ENCODE assay signal across 8 mouse cellular contexts in the genomic region with DNA sequence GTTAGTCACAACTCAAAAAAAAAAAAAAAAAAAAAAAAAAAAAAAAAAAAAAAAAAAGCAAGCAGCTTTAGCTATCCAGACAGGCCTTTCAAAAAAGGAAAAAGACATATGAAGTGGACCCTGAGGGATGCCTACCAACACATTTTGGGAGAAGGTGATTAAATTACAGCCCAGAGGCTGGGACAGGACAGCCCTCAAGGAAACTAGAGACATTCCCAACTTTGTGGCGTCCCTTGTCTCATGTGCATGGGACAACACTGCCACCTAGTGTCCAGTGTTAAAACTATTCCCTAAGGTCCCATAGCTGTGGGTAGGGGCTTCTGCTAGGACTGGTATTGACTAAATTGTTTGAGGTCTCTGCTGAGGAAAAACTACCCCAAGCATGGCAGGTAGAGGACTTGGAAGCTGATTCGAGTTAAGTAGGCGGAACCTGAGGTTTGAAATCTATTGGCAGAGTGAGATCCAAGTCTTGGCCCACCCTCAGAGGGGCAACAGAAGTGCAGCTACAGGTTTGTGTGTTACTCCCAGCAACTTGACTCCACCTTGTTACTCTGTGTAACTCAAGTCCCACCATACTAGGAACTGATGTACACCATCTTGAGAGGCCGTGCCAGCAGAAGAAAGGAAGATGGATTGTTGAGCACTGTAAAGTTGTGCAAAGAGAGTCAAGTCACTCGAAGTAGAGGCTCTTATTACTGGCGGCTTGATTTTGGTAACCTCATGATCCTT. TPM values are rescaled to one million over a fixed set of nuclear protein-coding genes. Genes with fewer than 3 reads are reported as not detected.
DNase-seq lines count a peak whose midpoint lies in the region; ATAC-seq and TF ChIP-seq lines count a peak whose summit lies in the region.

No protein-coding gene starts in this region.

- no peaks in the 10 kb centered on the region for H3K4me1 ChIP-seq in CH12.LX (ENCODE audit: control insufficient read depth in 1 of 2, insufficient read depth in 2 of 2)
- H3K4me1 ChIP-seq in heart, adult 2 months (ENCODE audit: control insufficient read depth, insufficient read depth, low read length) = no peaks in the 10 kb centered on the region
- 0 out of 2 replicates have a peak, but pooled peaks cover 3% of the 10 kb centered on the region for H3K4me1 ChIP-seq in kidney, embryonic 16.5 days (ENCODE audit: insufficient read depth, low read length)
- no peaks in the 10 kb centered on the region for H3K4me1 ChIP-seq in liver, embryonic 16.5 days (ENCODE audit: control insufficient read depth, low read depth, low read length)

- no peaks in the 10 kb centered on the region for H3K36me3 ChIP-seq in CH12.LX (replicated peaks in 1 of 2; ENCODE audit: control insufficient read depth in 1 of 2, insufficient read depth in 1 of 2, low read length in 1 of 2)
- no peaks in the 10 kb centered on the region for H3K36me3 ChIP-seq in heart, adult 2 months (ENCODE audit: control insufficient read depth, insufficient read depth, low read length)
- no peaks in the 10 kb centered on the region for H3K36me3 ChIP-seq in kidney, embryonic 16.5 days (ENCODE audit: insufficient read depth, low read length)
- H3K36me3 ChIP-seq in liver, embryonic 16.5 days (ENCODE audit: control insufficient read depth, insufficient read depth) = no peaks in the 10 kb centered on the region

- no peak for TF ChIP-seq EP300 in CH12.LX (IDR thresholded peaks at IDR 0.05; ENCODE audit: low read length)
- TF ChIP-seq EP300 in heart, adult 2 months (IDR thresholded peaks at IDR 0.05; ENCODE audit: insufficient read depth, low read depth, low read length) = no peak

- dilution Hi-C loops in CH12.LX (cut with MboI; ENCODE audit: extremely low pct_ligation_motif_present, extremely low pct_unique_long_range_greater_than_20kb, low sequenced_read_pairs) = no loop called here

- ATAC-seq in kidney, embryonic 16.5 days (ENCODE audit: low FRiP score, low TSS enrichment) = peak; percentile 88
- ATAC-seq in liver, embryonic 16.5 days (ENCODE audit: low read depth) = peak; percentile 35; the same call in 1 of the 2 replicates
- ATAC-seq in erythroblast, adult 5-6 weeks (replicated peaks; ENCODE audit: low FRiP score, poor library complexity, severe bottlenecking) = no peak

- no peak overlapping the region for H3K4me2 ChIP-seq in CH12.LX (ENCODE audit: insufficient read depth, low read depth, poor library complexity, severe bottlenecking)
- H3K4me2 ChIP-seq in kidney, embryonic 16.5 days (replicated peaks; ENCODE audit: low read depth, low read length) = no peak overlapping the region
- no peak overlapping the region for H3K4me2 ChIP-seq in liver, embryonic 16.5 days (ENCODE audit: low read depth, low read length)

- no peaks in the 10 kb centered on the region for H3K79me2 ChIP-seq in CH12.LX (replicated peaks; ENCODE audit: control insufficient read depth, extremely low read depth, insufficient read depth, poor library complexity, severe bottlenecking)
- H3K79me2 ChIP-seq in heart, adult 2 months (replicated peaks; ENCODE audit: control insufficient read depth, insufficient read depth, low read length) = no peaks in the 10 kb centered on the region

- in situ Hi-C loops in CH12.LX (cut with MboI; ENCODE audit: low pct_ligation_motif_present, low pct_unique_long_range_greater_than_20kb, low sequenced_read_pairs) = loop anchor here (5.0 to 10.0 kb wide), 4 partner anchors 99 to 281 kb away; no protein-coding TSS in a partner anchor

- TF ChIP-seq CTCF in CH12.LX (conservative IDR thresholded peaks at IDR 0.05 in 1 of 2, IDR thresholded peaks at IDR 0.05 in 1 of 2; ENCODE audit: low read depth in 2 of 2, low read length in 2 of 2) = peak; percentile 81 to 90
- TF ChIP-seq CTCF in heart, adult 2 months (IDR thresholded peaks at IDR 0.05) = peak; percentile 93

- no peaks in the 10 kb centered on the region for H3K9me3 ChIP-seq in CH12.LX (replicated peaks; ENCODE audit: low read length)
- no peaks in the 10 kb centered on the region for H3K9me3 ChIP-seq in kidney, embryonic 16.5 days (ENCODE audit: low read length)
- no peaks in the 10 kb centered on the region for H3K9me3 ChIP-seq in liver, embryonic 16.5 days (replicated peaks; ENCODE audit: control insufficient read depth, low read length)

- TF ChIP-seq RAD21 in CH12.LX (IDR thresholded peaks at IDR 0.05; ENCODE audit: low read depth, low read length) = peak; percentile 94

- no peak overlapping the region for H3K27ac ChIP-seq in CH12.LX (ENCODE audit: insufficient read depth, low read depth)
- no peak overlapping the region for H3K27ac ChIP-seq in heart, adult 2 months
- no peak overlapping the region for H3K27ac ChIP-seq in kidney, embryonic 16.5 days (ENCODE audit: low read length)
- H3K27ac ChIP-seq in liver, embryonic 16.5 days (ENCODE audit: low read length) = no peak overlapping the region

- TF ChIP-seq POLR2A in CH12.LX (IDR thresholded peaks at IDR 0.05; ENCODE audit: low read depth, low read length) = no peak
- TF ChIP-seq POLR2A in heart, adult 2 months (IDR thresholded peaks at IDR 0.05; ENCODE audit: insufficient read depth, low read depth, low read length) = no peak

- DNase-seq in CH12.LX (ENCODE audit: extremely low read depth) = peak; percentile 70
- peak; percentile 67 to 93 for DNase-seq in adrenal gland, adult (ENCODE audit: inconsistent age in 2 of 2, low spot score in 1 of 2)
- peak; percentile 94 for DNase-seq in embryo, embryonic 10 days (ENCODE audit: low spot score)
- peak; percentile 36 to 55 for DNase-seq in heart, adult 2 months
- peak; percentile 28 for DNase-seq in retina, adult 2 months (ENCODE audit: low read depth, low spot score)

- no peak overlapping the region for H3K9ac ChIP-seq in CH12.LX (ENCODE audit: insufficient read depth, low read depth)
- H3K9ac ChIP-seq in heart, adult 2 months (ENCODE audit: low read depth, low read length) = no peak overlapping the region
- no peak overlapping the region for H3K9ac ChIP-seq in kidney, embryonic 16.5 days (replicated peaks; ENCODE audit: low read length)
- no peak overlapping the region for H3K9ac ChIP-seq in liver, embryonic 16.5 days (ENCODE audit: low read depth, low read length)

- no peak overlapping the region for H3K4me3 ChIP-seq in CH12.LX (replicated peaks in 1 of 3; ENCODE audit: low read depth in 2 of 3, low read length in 2 of 3, poor library complexity in 1 of 3)
- no peak overlapping the region for H3K4me3 ChIP-seq in heart, adult 2 months
- H3K4me3 ChIP-seq in kidney, embryonic 16.5 days (ENCODE audit: low read length) = no peak overlapping the region
- H3K4me3 ChIP-seq in liver, embryonic 16.5 days (ENCODE audit: low read depth, low read length) = no peak overlapping the region

- H3K27me3 ChIP-seq in CH12.LX (replicated peaks) = no peaks in the 10 kb centered on the region
- H3K27me3 ChIP-seq in heart, adult 2 months (ENCODE audit: control insufficient read depth, insufficient read depth, low read length) = no peaks in the 10 kb centered on the region
- H3K27me3 ChIP-seq in kidney, embryonic 16.5 days (ENCODE audit: insufficient read depth, low read length) = no peaks in the 10 kb centered on the region
- no peaks in the 10 kb centered on the region for H3K27me3 ChIP-seq in liver, embryonic 16.5 days (ENCODE audit: control insufficient read depth, insufficient read depth, low read depth, low read length)

- intact Hi-C loops in heart, adult 2 months (cut with DNase I) = loop anchor here (1.0 to 10.0 kb wide), 5 partner anchors 109 to 1289 kb away; no protein-coding TSS in a partner anchor

- 41% methylated on average over 6 of the region's 6 CpGs for WGBS in heart, adult 2 months
- 35% methylated on average over 6 of the region's 6 CpGs for WGBS in kidney, embryonic 16.5 days
- WGBS in liver, embryonic 16.5 days (ENCODE audit: insufficient replicate concordance) = 30% methylated on average over 6 of the region's 6 CpGs

TF ChIP-seq in CH12.LX, 34 proteins besides CTCF, POLR2A, EP300 and RAD21:
- TF ChIP-seq ZNF384 (IDR thresholded peaks at IDR 0.05; ENCODE audit: low read depth, low read length) (peak; percentile 98), SMC3 (IDR thresholded peaks at IDR 0.05; ENCODE audit: low read depth, low read length) (peak; percentile 94), PAX5 (IDR thresholded peaks at IDR 0.05; ENCODE audit: low read length) (no peak), ZC3H11A (IDR thresholded peaks at IDR 0.05; ENCODE audit: low read depth, low read length) (peak; percentile 70)

RNA-seq across cellular contexts. Expression of gene Pappa2, which starts 26.6 kb away (rescaled TPM):
- 0.13 and 0.17 TPM in 2 replicates for total RNA-seq in CH12.LX (2012; rRNA removed)
- total RNA-seq in CH12.LX (2014; rRNA removed) = 0.97 and 1.3 TPM in 2 replicates
- polyA plus RNA-seq in CH12.LX (2012; ENCODE audit: insufficient read length, low read depth) = 0.18 and 0.20 TPM in 2 replicates
- total RNA-seq in heart, adult 2 months (2021) = under 1 TPM; 0.09 to 0.47 TPM
- polyA plus RNA-seq in heart, adult 2 months (2012; rRNA removed) = 0.12 and 0.29 TPM in 2 replicates
- polyA plus RNA-seq in kidney, embryonic 16.5 days (2015; fragmentation: Nextera tagmentation; extraction: Ambion mirVana) = 0.86 and 1.2 TPM in 2 replicates
- polyA plus RNA-seq in liver, embryonic 16.5 days (2015; fragmentation: Nextera tagmentation; extraction: Ambion mirVana) = 0.02 TPM in 1 of 2 replicates, not detected in the other
- total RNA-seq in erythroblast, adult 5-6 weeks (2015; ENCODE audit: low replicate concordance) = not detected in 2 replicates
- total RNA-seq in erythroblast, adult 5-6 weeks (2017; ENCODE audit: low replicate concordance) = not detected in 2 replicates

Comparison
In these comparisons a context has a peak if more than half of its experiments do, and no peak if none do; other contexts are left out.
1. DNase-seq: peak in every context shown above with its lines; median percentile 94 in embryo, embryonic 10 days; 80 in adrenal gland, adult; 70 in CH12.LX; 46 in heart, adult 2 months; 28 in retina, adult 2 months.